Mouse (Mus musculus) megakaryocyte, embryonic 14.5 days (primary cell): Measurements from ENCODE around the gene Tarbp2.

ENCODE experiments used
- FLI1 ChIP-seq: IDR thresholded peaks from 2 replicates; pipeline ENCODE4 v1.6.1; 2012; ENCODE audit warnings: low read length, inconsistent platforms, mixed read lengths
- GATA1 ChIP-seq: IDR thresholded peaks from 3 replicates; pipeline ENCODE4 v1.6.1; 2012; ENCODE audit warnings: mixed read lengths, low read length, inconsistent platforms, borderline replicate concordance

DNA sequence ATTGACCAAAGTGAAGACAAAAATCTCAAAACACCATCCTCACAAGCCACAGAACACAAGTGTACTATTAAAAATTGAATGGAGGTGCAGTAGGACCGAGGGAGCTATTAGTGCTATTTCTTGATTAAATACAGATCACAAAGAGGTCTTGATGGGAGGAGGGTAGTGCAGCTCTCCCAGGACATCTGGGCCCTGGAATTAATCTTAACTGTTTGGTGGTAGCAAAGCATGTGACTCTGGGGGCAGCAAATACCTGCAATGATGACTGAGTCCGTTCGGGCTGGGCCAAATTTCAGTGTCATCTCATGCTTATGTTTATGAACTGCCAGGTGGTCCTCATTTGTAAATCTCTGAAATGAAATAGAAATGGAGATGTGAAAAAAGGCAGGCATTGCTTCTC lies 45.1 kb downstream of the Tarbp2 start:
- TF ChIP-seq GATA1 (no peak), FLI1 (no peak)
